Mouse (Mus musculus) CD4-positive, CD25-positive, alpha-beta regulatory T cell, adult 2 months (primary cell): ENCODE results near the gene Slc36a2.

Source experiments
- DNase-seq: peaks from one replicate; pipeline ENCODE4 v3.0.0-alpha.2; 2012; ENCODE audit warnings: low read depth, low spot score

Gene Slc36a2

DNA sequence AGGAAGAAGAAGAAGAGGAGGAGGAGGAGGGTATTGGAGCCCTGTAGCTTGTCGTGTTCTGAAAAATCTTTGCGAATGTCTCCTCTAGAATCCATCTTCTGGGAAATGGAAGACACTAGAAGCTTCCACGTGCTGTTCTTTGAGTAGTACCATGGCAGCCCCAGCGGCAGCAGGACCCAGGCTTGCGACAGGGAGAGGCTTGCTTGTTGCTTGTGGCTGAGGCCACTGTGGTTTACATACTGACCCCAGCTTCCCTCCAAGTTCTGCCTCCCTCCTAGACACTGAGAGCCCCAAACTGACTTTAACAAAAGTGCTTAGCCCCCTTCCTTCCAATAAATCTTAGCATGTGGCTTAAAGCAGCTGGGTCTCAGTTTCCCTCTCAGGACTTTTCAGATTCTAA is 631 bp downstream of the Slc36a2 start:
- DNase-seq: no peak

DNA sequence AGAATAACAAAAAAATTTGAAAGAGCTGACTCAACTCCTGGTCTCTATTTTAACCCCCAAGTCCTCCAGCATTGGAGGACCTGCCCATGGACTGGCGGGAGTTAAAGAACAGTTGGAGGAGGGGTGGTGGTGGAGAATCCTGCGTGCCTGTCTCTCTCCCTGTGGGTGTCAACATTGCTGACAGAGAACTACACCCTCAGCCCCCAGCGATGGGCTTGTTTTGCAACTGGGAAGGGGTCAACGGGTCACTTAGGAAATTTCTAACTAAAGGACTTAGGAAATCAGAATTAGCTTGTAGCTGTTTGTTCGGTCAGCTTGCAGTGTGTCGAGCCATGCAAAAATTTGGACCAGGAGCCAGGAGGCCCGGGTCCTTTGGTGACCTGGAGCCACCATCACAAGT is 1.8 kb downstream of the Slc36a2 start:
- DNase-seq: no peak

DNA sequence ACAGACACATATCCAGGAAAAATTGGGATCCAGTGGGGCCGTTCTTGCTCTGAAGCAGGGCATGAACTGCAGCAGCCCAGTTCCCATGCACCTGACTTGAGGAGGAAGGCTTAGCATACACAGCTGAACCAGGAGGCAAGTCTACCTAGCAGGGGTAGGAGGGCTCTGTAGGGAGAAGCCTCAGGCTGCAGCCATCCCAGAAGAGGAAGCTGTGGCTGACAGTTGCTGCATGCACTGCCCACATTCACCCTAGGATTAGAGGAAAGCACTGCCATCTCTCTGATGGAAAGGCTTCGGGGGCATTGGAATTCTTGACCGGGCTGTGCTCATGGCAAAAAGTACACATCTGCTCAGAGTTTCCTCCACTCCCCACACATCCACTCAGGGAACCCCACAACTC is 5.0 kb downstream of the Slc36a2 start:
- DNase-seq: no peak

DNA sequence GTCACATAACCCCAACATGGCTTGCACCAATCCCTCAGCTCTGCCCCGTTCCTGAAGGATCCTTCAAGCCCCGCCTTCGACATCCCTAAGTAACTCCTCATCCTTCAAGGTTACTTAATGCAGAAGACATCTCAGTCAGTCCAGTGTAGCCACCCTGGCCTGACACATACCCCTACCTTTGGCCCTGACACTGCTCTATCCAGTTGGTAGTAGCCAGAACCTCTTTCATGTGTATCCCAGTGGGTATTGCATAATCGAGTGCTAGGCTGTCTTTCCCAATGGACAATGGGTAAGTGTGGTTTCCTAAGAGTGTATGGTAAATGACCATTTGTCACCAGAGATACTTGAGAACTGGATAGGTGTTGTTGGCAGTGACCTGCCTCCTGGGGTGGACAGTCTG is 6.0 kb downstream of the Slc36a2 start:
- DNase-seq: no peak

DNA sequence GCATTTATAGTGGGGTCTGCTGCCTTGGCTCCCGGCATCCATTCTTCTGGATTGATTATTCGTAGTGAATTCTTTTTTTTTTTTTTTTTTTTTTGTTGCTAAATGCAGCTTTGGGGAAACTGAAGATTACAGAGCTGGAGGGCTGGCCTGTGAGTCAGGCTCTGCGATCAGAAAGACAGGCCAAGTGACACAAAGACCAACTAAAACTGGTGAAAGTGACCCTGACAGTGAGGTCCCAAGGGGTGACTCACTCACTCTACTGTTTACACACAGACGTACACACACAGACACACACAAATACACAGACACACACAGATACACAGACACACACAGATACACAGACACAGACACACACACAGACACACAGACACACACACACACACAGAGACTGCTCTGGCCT is 14.4 kb downstream of the Slc36a2 start:
- no peak for DNase-seq

DNA sequence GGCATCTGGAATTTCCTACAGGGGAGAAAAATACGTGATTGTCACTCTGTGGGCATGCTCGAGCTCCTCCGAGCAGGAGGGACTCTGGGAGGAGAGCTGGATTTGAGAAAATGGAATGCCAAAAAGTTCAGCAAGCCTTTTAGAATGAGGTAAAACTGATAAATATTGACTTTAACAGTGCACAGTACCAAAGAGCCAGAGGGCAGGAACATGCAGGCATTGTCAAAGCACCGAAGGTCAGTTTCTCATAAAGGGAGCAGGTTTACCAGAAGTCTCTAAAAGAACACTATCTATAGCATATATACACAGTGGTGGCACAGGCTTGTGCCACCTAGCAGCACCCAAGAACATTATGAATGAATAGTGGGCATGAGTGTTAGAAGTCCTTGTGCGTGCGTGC is 16.0 kb downstream of the Slc36a2 start:
- DNase-seq: no peak

DNA sequence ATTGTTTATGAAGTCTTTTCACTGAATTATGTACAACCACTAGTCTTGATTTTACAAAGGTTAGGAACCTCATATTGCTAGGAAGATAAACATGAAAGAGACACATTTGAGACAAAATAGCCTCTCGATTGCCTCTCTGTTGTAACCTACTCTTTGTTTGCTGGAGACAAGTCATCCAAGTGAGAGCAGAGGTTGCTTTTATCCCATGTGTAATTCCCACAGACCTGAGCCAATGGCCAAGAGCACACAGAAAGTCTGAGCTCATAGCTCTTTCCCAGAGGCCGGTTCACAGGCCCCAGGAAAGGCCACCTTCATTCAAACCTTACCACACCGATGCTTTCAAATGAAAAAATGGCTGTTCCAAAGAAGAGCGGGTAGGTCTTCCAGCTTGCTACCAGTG is 16.4 kb downstream of the Slc36a2 start:
- DNase-seq: no peak

DNA sequence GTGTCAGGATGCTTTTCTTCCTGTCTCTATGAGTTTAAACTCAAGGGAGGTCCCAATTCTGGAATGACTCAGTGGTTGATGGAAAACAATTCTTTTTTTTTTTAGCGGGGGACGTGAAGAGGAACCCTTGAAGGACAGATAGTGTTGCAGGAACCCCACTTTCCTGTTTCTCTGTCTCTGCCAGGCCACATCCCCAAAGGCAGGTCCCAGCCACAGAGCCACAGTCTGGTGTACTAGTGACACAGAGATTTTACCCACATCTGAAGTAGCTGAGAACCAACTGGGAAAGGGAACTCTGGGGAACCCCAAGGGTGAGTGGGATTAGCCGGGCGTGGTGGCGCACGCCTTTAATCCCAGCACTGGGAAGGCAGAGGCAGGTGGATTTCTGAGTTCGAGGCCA is 19.1 kb downstream of the Slc36a2 start:
- DNase-seq: no peak

DNA sequence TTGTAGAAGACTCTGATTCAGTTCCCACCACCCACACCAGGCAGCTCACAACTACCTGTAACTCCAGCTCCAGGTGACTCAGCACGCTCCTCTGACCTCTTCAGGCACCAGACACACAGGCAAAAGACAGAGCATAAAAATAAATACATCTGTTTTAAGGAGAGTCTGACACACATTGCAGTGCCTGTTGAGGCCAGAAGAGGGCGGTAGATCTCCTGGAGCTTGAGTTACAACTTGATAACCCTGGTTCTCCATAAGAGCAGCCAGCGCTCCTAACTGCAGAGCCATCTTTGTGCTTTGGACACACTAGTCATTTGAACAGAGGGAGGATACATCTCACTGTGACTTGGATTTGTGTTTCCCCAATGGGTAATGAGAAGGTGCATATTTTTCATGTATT is 20.2 kb downstream of the Slc36a2 start:
- peak; percentile 79 for DNase-seq

DNA sequence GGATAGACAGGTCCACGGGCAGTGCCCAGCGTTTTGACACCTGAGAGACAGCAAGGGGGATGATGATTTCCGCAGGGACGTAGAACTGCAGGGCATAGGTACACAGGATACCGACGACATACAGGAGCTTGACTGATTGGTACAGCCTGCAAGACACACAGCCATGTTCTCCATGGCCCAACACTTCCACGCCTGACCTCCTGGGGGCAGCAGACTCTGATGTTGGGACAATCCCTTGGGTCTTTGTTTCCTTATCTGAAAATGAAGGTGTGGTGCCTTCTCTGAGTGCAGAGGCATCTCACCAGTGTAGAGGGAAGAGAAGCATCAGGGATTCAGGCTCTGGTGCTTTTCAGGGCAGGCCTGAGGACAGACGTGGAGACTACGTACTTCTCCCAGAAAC is 22.2 kb downstream of the Slc36a2 start:
- peak; percentile 77 for DNase-seq

DNA sequence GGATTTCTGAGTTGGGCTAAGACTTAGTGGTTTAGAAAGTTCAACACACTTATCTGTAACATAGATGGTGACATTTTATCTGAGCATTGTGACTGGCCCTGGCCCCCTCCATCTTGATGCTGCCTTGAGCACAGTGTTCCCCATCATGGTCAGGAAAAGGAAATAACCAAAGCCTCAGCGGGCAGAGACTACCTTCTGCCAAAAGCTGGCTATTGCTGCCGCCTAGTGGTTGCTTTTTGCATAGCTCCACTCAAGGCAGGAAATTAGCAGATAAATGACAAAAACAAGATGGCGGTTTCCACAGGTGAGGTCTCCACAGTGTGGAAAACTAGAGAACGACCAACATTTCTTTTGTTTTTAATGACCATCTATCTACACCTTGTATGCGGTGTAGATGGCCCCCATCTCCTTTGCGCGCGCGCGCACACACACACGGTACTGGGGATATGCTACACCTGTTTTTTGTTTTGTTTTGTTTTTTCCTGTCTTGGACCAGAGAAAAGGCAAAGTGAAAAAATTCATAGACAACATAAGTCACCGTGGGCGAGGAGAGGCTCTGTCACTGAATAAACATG is 26.0 kb downstream of the Slc36a2 start:
- DNase-seq: peak; percentile 94

DNA sequence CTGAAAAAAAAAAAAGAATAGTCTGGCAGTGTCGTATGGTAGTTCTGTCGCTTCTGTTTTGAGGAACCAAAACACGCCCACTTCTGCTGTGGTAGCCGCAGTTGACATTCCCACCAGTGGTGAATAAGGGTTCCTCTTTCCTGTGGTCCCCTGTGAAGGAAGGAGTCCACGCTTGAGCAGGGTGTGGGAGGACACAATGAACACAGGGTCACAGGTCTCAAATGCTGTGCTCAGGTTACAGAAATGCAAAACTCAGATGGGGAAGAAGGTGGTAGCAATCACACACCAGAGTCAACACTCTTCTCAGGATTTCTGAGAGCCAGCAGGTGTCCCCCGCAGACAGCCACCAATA is 29.8 kb downstream of the Slc36a2 start:
- DNase-seq: peak; percentile 37

DNA sequence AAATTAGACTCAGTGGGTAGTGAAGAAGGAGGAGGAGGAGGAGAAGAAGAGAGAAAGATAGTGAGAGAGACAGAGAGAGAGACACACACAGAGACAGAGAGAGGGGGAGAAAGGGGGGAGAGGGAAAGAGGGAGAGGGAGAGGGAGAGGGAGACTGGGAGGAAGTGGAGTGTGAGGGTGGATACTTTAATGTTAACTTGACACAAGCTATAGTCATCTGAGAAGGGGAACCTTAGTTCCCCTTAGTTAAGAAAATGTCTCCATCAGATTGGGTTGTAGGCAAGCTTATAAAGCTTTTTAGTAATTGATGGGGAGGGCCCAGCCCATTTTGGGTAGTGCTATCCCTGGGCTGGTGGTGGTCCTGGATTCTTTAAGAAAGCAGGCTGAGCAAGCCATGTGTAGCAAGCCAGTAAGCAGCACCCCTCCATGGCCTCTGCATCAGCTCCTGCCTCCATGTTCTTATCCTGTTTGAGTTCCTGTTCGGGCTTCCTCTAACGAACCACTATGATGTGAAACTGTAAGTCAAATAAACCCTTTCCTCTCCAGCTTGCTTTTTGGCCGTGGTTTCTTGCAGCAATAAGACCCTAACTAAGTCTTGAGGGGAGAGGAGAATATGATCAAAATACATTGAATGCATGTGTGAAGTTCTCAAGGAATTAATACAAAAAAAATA is 30.3 kb downstream of the Slc36a2 start:
- no peak for DNase-seq

DNA sequence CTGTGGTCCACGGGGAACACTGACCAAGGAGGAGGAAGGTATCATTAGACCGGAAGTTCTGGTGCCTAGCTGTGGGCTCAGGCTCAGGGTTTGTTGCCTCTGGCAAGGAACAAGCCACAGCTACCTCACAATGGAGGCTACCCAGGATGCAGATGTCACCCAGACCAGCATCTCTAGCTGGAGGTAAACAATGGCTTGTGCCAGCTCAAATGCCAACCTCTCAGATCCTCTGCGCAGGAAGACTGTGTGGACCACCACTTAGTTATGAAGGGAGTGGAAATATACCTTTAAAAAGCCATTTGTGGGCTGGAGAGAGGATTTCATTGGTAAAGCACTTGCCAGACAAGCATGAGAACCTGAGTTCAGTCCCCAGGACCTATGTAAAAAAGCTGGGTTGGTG is 33.3 kb downstream of the Slc36a2 start, which contains the start of gene Slc36a3:
Gene Slc36a3, minus strand, starts transcription at position 101 of the 400 bp plus-strand sequence.
- no peak for DNase-seq

DNA sequence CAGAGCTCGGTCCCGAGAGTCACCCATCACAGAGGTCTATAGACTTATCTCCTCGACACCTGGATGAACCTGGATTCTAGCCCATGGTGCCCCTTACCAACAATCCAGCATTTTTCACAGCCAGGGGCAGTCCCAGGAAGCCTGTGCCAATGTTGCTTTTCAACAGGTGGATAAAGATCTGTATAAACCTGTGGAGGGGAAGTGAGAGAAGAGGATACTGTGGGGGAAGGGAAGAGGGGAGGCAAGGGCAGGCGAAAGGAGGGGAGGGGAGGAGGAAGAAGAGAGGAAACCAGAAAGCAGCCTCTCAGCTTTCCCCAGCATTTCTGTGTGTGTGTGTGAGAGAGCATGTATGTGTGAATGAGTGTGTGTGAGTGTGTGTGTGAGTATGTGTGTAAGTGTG is 36.4 kb downstream of the Slc36a2 start:
- DNase-seq: peak; percentile 55

DNA sequence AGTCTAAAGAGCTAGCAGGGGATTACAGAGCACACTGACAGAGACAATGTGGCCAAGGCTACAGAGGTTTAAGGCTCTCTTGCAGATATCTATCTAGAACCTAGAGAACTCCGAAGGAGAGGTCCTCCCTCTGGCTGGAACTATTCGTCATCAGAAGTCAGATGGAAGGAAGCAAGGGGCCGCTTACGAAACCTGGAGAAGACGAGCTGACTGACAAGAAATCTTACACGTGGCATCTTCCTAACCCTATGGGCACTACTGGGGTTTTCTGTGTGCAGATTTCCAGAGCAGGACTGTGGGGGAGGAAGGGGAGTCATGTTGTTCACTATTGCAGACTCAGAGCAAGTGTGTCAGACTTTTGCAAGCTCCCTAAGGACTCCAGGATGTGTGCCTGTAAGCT is 37.5 kb downstream of the Slc36a2 start:
- no peak for DNase-seq

DNA sequence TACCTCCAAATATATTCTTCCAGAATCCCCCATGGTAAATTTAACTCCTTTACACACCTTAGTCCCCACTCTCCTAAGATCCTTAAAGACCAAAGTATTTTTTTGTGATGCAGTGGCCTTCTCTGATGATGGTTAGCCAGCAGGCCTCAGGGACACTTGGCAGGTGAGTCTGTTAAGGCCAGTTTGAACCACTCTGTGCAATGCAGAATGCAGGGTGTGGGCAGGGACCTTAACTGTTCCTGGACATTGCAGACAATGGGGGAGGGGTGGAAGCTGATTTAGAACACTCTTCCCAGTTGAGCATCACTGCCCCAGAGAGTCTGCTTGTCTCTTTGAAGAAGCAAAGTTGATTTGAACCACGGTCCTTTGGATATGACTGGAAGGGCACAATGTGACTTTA is 38.0 kb downstream of the Slc36a2 start:
- no peak for DNase-seq

DNA sequence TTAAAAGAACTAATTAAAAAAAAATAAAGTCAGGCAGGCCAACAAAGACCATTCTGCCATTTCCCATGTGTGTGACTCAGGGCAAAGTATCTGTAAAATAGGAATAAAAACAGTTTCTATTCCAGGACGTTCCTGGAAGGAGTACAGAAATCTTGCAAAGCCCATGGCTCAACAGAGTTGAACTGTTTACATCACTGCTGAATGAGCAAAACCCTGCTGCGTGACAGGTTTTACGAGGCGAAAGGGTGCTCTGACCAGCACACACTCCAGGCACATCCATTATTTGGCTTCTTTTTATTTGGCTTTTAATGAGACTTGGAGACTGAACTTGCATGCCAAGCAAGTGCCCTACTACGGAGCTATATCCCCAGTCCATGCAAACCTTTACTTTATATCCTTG is 40.9 kb downstream of the Slc36a2 start:
- no peak for DNase-seq

DNA sequence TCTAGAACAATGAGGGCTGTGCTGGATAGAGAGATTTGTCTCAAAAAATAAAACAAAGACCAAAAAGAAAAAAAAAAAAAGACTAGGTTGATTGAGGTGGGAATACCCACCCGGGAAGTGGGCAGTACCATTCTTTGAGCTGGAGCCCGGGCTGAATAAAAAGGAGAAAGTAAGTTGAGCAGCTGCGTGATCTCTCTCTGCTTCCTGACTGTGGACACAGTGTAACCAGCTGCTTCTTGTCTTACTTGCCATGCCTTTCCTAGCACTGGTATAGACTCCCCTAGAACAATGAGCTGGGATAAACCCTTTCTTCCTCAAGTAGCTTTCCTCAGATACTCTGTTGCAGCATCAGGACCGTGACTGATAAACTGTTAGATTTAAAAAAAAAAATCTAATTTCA is 43.4 kb downstream of the Slc36a2 start:
- DNase-seq: no peak

DNA sequence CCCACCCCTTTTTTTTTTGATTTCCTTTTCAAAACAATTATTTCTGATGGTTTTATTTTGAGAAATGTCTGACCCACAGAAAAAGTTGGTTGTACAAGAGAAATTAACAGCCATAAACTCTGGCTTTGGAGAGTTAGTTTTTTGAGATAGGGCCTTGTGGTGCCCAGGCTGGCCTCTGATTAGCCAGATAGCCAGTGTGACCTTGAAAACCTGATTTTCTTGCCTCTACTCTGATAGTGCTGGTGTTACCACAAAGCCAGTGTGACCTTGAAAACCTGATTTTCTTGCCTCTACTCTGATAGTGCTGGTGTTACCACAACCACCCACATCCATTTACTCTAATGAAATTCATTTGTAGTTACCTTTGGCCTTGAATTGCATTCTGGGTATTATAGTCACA is 47.2 kb downstream of the Slc36a2 start:
- DNase-seq: no peak

DNA sequence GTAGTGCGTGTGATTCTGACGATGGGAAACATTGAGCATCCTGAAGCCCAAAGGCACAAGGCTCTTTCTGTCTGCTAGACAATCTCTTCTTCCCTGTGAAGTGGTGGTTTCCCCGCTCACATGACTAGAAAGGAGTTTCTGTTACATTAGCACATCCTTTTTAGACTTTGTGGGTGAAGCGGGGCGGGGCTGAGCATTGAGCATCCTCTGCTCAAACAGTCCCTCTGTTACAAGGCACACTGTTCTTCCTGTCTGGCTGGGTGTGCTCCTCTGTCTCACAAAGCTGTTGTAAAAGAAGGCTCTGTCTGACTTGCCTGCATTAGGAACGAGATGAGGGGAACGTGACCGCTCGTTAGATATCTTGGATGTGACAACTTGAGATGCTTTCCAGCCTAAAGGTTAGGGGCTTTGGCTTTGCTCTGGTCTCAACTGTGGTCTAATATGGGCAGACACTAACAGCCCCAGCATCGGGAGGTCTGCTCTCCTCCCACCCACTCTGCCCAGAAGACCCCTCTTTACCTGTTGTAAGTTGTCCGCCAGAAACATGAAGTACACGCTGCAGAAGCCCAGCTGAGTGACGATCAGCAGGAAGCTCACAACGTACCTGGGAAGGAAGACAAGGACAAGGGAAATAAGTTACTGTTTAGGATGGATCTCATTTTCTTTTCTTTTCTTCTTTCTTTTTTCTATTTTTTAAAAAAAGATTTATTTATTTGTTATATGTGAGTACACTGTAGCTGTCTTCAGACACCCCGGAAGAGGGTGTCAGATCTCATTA is 47.9 kb downstream of the Slc36a2 start:
- peak; percentile 96 for DNase-seq

DNA sequence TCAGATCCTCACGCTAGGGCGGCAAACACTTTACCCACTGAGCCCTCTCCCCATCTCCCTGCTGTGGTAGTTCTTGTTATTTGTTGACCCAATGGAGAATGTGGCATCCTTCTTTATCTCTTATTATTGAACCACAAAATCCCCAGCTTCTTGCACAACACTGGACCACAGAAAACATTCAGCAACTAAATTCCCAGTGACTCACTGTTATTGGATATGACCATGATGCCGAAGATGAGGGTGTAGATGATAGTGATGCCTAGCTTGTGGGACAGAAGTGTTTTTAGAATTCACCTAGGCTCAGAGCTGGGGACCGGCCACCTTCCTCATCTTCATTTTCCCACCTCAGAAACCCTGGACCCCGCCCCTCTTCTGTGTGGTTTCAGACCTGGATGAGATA is 50.0 kb downstream of the Slc36a2 start:
- DNase-seq: no peak

DNA sequence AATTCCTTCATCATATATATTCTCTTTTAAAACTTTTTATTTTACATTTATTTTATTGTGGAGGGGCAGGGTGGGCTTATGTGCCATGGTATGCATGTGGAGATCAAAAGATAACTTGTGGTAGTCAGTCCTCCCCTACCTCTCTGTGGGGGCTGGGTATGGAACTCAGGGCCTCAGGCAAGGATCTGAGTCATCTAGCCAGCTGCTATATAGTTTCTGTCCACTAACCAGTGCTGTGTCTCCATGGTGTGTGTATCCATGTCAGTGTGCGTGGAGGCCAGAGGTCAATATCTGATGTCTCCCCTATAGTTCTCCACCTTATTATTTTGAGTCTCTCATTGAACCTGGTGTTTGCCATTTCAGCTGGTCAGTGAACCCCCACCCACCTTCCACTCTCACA is 50.5 kb downstream of the Slc36a2 start:
- DNase-seq: no peak
